ENCODE assay signal across 33 mouse cellular contexts in the genomic region with DNA sequence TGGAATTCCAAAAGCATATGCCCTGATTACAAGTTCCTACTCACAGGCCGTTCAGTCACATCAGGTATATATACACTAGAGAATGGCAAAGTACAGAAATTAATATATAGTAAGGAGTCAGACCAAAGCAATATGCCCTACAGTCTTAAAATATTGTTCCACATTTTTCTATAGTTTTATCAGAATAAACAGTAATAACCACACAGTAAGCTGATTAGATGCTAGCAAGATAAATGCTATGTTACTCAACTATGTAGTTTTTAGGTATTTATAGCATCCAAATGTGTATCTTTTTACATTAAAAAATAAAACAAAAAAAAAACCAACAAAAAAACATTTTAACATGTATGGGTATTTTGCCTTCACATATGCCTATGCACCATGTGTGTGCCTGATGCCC. TPM values are rescaled to one million over a fixed set of nuclear protein-coding genes. Genes with fewer than 3 reads are reported as not detected.
DNase-seq lines count a peak whose midpoint lies in the region; ATAC-seq and TF ChIP-seq lines count a peak whose summit lies in the region.
"Had no signal": no experiment of that assay in that cellular context is flagged by ENCODE, and none has a peak within 500 bp of the region (broad histone marks: within the 10 kb centered on the region; RNA-seq: fewer than 3 reads in every experiment).

No protein-coding gene starts in this region.

- no peak for ATAC-seq in heart, embryonic 13.5 days (ENCODE audit: extremely low read depth, insufficient number of reproducible peaks, low FRiP score, low TSS enrichment)
- ATAC-seq in liver, embryonic 12.5 days = no peak
- ATAC-seq in liver, postnatal 0 days = no peak
- ATAC-seq: activated CD4-positive, CD25-positive, alpha-beta regulatory T cell, adult 4 months; CD4-positive, CD25-positive, alpha-beta regulatory T cell, adult 4 months; forebrain, embryonic 13.5 days; forebrain, embryonic 16.5 days; intestine, postnatal 0 days had no signal

- no peak for TF ChIP-seq CTCF in liver, postnatal 0 days (IDR thresholded peaks at IDR 0.05; ENCODE audit: low read depth)
- no peak for TF ChIP-seq CTCF in embryonic fibroblast, embryonic 13.5 days (IDR thresholded peaks at IDR 0.05; ENCODE audit: borderline replicate concordance, insufficient read depth, low read length)

- no peaks in the 10 kb centered on the region for H3K9me3 ChIP-seq in heart, embryonic 13.5 days
- no peaks in the 10 kb centered on the region for H3K9me3 ChIP-seq in liver, embryonic 12.5 days (replicated peaks)
- no peaks in the 10 kb centered on the region for H3K9me3 ChIP-seq in liver, postnatal 0 days (ENCODE audit: low read length)
- H3K9me3 ChIP-seq: embryonic facial prominence, embryonic 10.5 days; embryonic facial prominence, embryonic 13.5 days; forebrain, embryonic 10.5 days; forebrain, embryonic 13.5 days; hindbrain, embryonic 12.5 days; hindbrain, embryonic 15.5 days had no signal

- H3K4me2 ChIP-seq in heart, embryonic 13.5 days = peak overlapping the region; percentile 18; the same call in 1 of the 2 replicates
- peak overlapping the region; percentile 1; the same call in 1 of the 2 replicates for H3K4me2 ChIP-seq in liver, embryonic 12.5 days
- H3K4me2 ChIP-seq in liver, postnatal 0 days (ENCODE audit: low read depth, low read length) = no peak overlapping the region
- H3K4me2 ChIP-seq: embryonic facial prominence, embryonic 13.5 days; forebrain, embryonic 13.5 days; hindbrain, embryonic 12.5 days; hindbrain, embryonic 15.5 days had no signal

- DNase-seq in heart, adult 18-20 months = no peak
- DNase-seq in liver, postnatal 0 days = no peak
- no peak for DNase-seq in layer of hippocampus, postnatal 14 days (ENCODE audit: low spot score in 2 of 2)
- DNase-seq: adrenal gland, adult 8-10 months; adrenal gland, postnatal 25 days; cerebellum, adult 11-12 months; cerebellum, adult 8-10 months; cerebellum, postnatal 10 days; cerebellum, postnatal 36 days; embryo, embryonic 11 days; gastrocnemius, postnatal 25 days had no signal

- WGBS in heart, embryonic 13.5 days = 16% methylated on average over 1 of the region's 1 CpGs
- 61% methylated on average over 1 of the region's 1 CpGs for WGBS in liver, embryonic 12.5 days (ENCODE audit: insufficient replicate concordance)
- WGBS in liver, postnatal 0 days (ENCODE audit: insufficient replicate concordance) = 74% methylated on average over 1 of the region's 1 CpGs

- no peak for TF ChIP-seq EP300 in liver, postnatal 0 days (IDR thresholded peaks at IDR 0.05; ENCODE audit: low read depth)

- peaks cover 36% of the 10 kb centered on the region for H3K4me1 ChIP-seq in heart, embryonic 13.5 days
- H3K4me1 ChIP-seq in liver, embryonic 12.5 days = peaks cover 60% of the 10 kb centered on the region
- H3K4me1 ChIP-seq in liver, postnatal 0 days (ENCODE audit: insufficient read depth) = peaks cover 30% of the 10 kb centered on the region
- H3K4me1 ChIP-seq in embryonic fibroblast, embryonic 13.5 days (ENCODE audit: control insufficient read depth, insufficient read depth, low read length) = no peaks in the 10 kb centered on the region; the same call in 1 of the 2 replicates

- no peak overlapping the region; the same call in 1 of the 2 replicates for H3K27ac ChIP-seq in heart, embryonic 13.5 days (replicated peaks)
- H3K27ac ChIP-seq in liver, embryonic 12.5 days = no peak overlapping the region
- no peak overlapping the region for H3K27ac ChIP-seq in liver, postnatal 0 days (ENCODE audit: low read depth)
- H3K27ac ChIP-seq in embryonic fibroblast, embryonic 13.5 days (ENCODE audit: insufficient read depth, low read length) = peak overlapping the region; percentile 74
- H3K27ac ChIP-seq: embryonic facial prominence, embryonic 10.5 days; embryonic facial prominence, embryonic 13.5 days; forebrain, embryonic 10.5 days; forebrain, embryonic 13.5 days; hindbrain, embryonic 12.5 days; hindbrain, embryonic 15.5 days had no signal

- H3K36me3 ChIP-seq in heart, embryonic 13.5 days = peaks cover 6% of the 10 kb centered on the region; the same call in 1 of the 2 replicates
- peaks cover 6% of the 10 kb centered on the region; the same call in 1 of the 2 replicates for H3K36me3 ChIP-seq in liver, embryonic 12.5 days
- no peaks in the 10 kb centered on the region for H3K36me3 ChIP-seq in liver, postnatal 0 days (replicated peaks; ENCODE audit: insufficient read depth, low read length)
- H3K36me3 ChIP-seq: hindbrain, embryonic 12.5 days; hindbrain, embryonic 15.5 days had no signal

- no peak overlapping the region for H3K9ac ChIP-seq in heart, embryonic 13.5 days
- no peak overlapping the region for H3K9ac ChIP-seq in liver, embryonic 12.5 days
- H3K9ac ChIP-seq in liver, postnatal 0 days (replicated peaks) = no peak overlapping the region
- H3K9ac ChIP-seq: embryonic facial prominence, embryonic 13.5 days; forebrain, embryonic 13.5 days; hindbrain, embryonic 12.5 days; hindbrain, embryonic 15.5 days had no signal

- no peaks in the 10 kb centered on the region for H3K27me3 ChIP-seq in heart, embryonic 13.5 days (replicated peaks)
- no peaks in the 10 kb centered on the region for H3K27me3 ChIP-seq in liver, embryonic 12.5 days (replicated peaks)
- H3K27me3 ChIP-seq in liver, postnatal 0 days (ENCODE audit: insufficient read depth, low read length) = no peaks in the 10 kb centered on the region
- H3K27me3 ChIP-seq: embryonic facial prominence, embryonic 13.5 days; forebrain, embryonic 13.5 days; hindbrain, embryonic 12.5 days; hindbrain, embryonic 15.5 days had no signal

- TF ChIP-seq POLR2A in embryonic fibroblast, embryonic 13.5 days (IDR thresholded peaks at IDR 0.05; ENCODE audit: low read depth, low read length) = no peak

- H3K4me3 ChIP-seq in heart, embryonic 13.5 days = no peak overlapping the region
- H3K4me3 ChIP-seq in liver, embryonic 12.5 days = no peak overlapping the region
- H3K4me3 ChIP-seq in liver, postnatal 0 days (ENCODE audit: low read depth, low read length) = no peak overlapping the region
- H3K4me3 ChIP-seq in embryonic fibroblast, embryonic 13.5 days (ENCODE audit: insufficient read depth, low read length) = no peak overlapping the region
- H3K4me3 ChIP-seq: embryonic facial prominence, embryonic 10.5 days; embryonic facial prominence, embryonic 13.5 days; forebrain, embryonic 10.5 days; forebrain, embryonic 13.5 days; hindbrain, embryonic 12.5 days; hindbrain, embryonic 15.5 days had no signal

RNA-seq across cellular contexts. Expression of a gene that starts 5.7 kb away (rescaled TPM):
- polyA plus RNA-seq in heart, embryonic 13.5 days (2015; fragmentation: Nextera tagmentation; extraction: Ambion mirVana) = 25.9 and 27.7 TPM in 2 replicates
- 10 to 100 TPM; 33.0 to 34.9 TPM for total RNA-seq in heart, adult 18-20 months (2021)
- polyA plus RNA-seq in liver, embryonic 12.5 days (2016; fragmentation: Nextera tagmentation; extraction: Ambion mirVana) = 24.7 and 24.9 TPM in 2 replicates
- polyA plus RNA-seq in liver, postnatal 0 days (2015; fragmentation: Nextera tagmentation; extraction: Ambion mirVana) = 12.7 and 13.7 TPM in 2 replicates
- polyA plus RNA-seq in embryonic fibroblast, embryonic 13.5 days (2011; ENCODE audit: insufficient read length, low read depth, missing spikeins) = 52.9 and 62.1 TPM in 2 replicates
- total RNA-seq in layer of hippocampus, postnatal 14 days (2021) = 10 to 100 TPM; 46.9 to 47.5 TPM

RNA-seq across cellular contexts. Expression of a gene that starts 56.7 kb away (rescaled TPM):
- not detected in 2 replicates for polyA plus RNA-seq in heart, embryonic 13.5 days (2015; fragmentation: Nextera tagmentation; extraction: Ambion mirVana)
- total RNA-seq in heart, adult 18-20 months (2021) = not detected
- polyA plus RNA-seq in liver, embryonic 12.5 days (2016; fragmentation: Nextera tagmentation; extraction: Ambion mirVana) = not detected in 2 replicates
- polyA plus RNA-seq in liver, postnatal 0 days (2015; fragmentation: Nextera tagmentation; extraction: Ambion mirVana) = not detected in 2 replicates
- polyA plus RNA-seq in embryonic fibroblast, embryonic 13.5 days (2011; ENCODE audit: insufficient read length, low read depth, missing spikeins) = not detected in 2 replicates
- not detected for total RNA-seq in layer of hippocampus, postnatal 14 days (2021)
- total RNA-seq: adrenal gland, adult 8-10 months; adrenal gland, postnatal 25 days; gastrocnemius, adult 8-10 months; gastrocnemius, postnatal 25 days; heart, postnatal 25 days; hematopoietic stem cell, adult 5-6 weeks had no signal
- polyA plus RNA-seq: activated CD4-positive, CD25-positive, alpha-beta regulatory T cell, adult 4 months; brain, embryonic 14.5 days; C2C12; CD4-positive, CD25-positive, alpha-beta regulatory T cell, adult 4 months; cortical plate, adult 2 months; embryonic facial prominence, embryonic 10.5 days; embryonic facial prominence, embryonic 13.5 days; forebrain, embryonic 10.5 days; forebrain, embryonic 13.5 days; forebrain, embryonic 16.5 days; gonadal fat pad, adult 2 months; heart, embryonic 16.5 days; hindbrain, embryonic 12.5 days; hindbrain, embryonic 15.5 days; intestine, embryonic 14.5 days; intestine, postnatal 0 days had no signal
